Mouse (Mus musculus) G1E-ER4 (cell line): ENCODE data around the gene Rasgef1b. TPM values are rescaled to one million over a fixed set of nuclear protein-coding genes. Genes with fewer than 3 reads are reported as not detected.

Experiments
- GATA1 ChIP-seq: IDR thresholded peaks from one replicate; pipeline ENCODE4 v1.8.0; 2012; ENCODE audit warnings: low read length, inconsistent platforms
- polyA plus RNA-seq: library from polyadenylated mRNA; stranded (reverse); fragments of >175 nt; gene quantifications from 2 replicates; pipeline ENCODE4 v1.2.3, GENCODE M21; 2012

Rasgef1b gene
- polyA plus RNA-seq, 1 experiment: not detected

- TF ChIP-seq GATA1: no peak
These were observed 92.3 kb downstream of the Rasgef1b start for GRCm38 (mm10) chr5:99636575-99636974.

- no peak for TF ChIP-seq GATA1
These were observed 94.8 kb downstream of the Rasgef1b start for GRCm38 (mm10) chr5:99634010-99634541.

GRCm38 (mm10) chr5:99633548-99633947 lies 95.3 kb downstream of the Rasgef1b start:
- no peak for TF ChIP-seq GATA1

- TF ChIP-seq GATA1: no peak
These were observed 96.1 kb downstream of the Rasgef1b start for GRCm38 (mm10) chr5:99632649-99633310.

- no peak for TF ChIP-seq GATA1
These were observed 98.8 kb downstream of the Rasgef1b start for GRCm38 (mm10) chr5:99630087-99630486.

- no peak for TF ChIP-seq GATA1
These were observed 103.3 kb downstream of the Rasgef1b start for GRCm38 (mm10) chr5:99625603-99626002.

GRCm38 (mm10) chr5:99620771-99621170 lies 108.1 kb downstream of the Rasgef1b start:
- TF ChIP-seq GATA1: no peak

- no peak for TF ChIP-seq GATA1
These were observed 111.5 kb downstream of the Rasgef1b start for GRCm38 (mm10) chr5:99617271-99617800.

GRCm38 (mm10) chr5:99613321-99614118 lies 115.3 kb downstream of the Rasgef1b start:
- no peak for TF ChIP-seq GATA1

GRCm38 (mm10) chr5:99607602-99608001 lies 121.3 kb downstream of the Rasgef1b start:
- no peak for TF ChIP-seq GATA1

- no peak for TF ChIP-seq GATA1
These were observed 122.6 kb downstream of the Rasgef1b start for GRCm38 (mm10) chr5:99606164-99606858.

- no peak for TF ChIP-seq GATA1
These were observed 126.4 kb downstream of the Rasgef1b start for GRCm38 (mm10) chr5:99602244-99603023.

GRCm38 (mm10) chr5:99599376-99599775 lies 129.5 kb downstream of the Rasgef1b start:
- TF ChIP-seq GATA1: no peak

GRCm38 (mm10) chr5:99598470-99599110 lies 130.3 kb downstream of the Rasgef1b start:
- no peak for TF ChIP-seq GATA1

GRCm38 (mm10) chr5:99597701-99598100 lies 131.2 kb downstream of the Rasgef1b start:
- no peak for TF ChIP-seq GATA1
